Mouse (Mus musculus) CH12.LX (cell line): ENCODE results near the gene Gdf15. TPM values are rescaled to one million over a fixed set of nuclear protein-coding genes. Genes with fewer than 3 reads are reported as not detected.

ENCODE experiments used
- DNase-seq: peaks from one replicate; pipeline ENCODE4 v3.0.0-alpha.2; 2013; ENCODE audit errors: extremely low read depth
- H3K27ac ChIP-seq: 2 replicates; pipeline ENCODE4 v1.5.1; 2012; ENCODE audit warnings: low read depth, mild to moderate bottlenecking, control low read depth, moderate library complexity; ENCODE audit not compliant: insufficient read depth
- H3K27me3 ChIP-seq: replicated peaks from 2 replicates; pipeline ENCODE3; 2012; ENCODE audit warnings: inconsistent platforms
- H3K36me3 ChIP-seq, 2 experiments: replicated peaks in 1 of 2; 2 replicates each; pipeline versions ENCODE3 to v1.6.1; 2012; ENCODE audit warnings: inconsistent platforms in 1 of 2, low read length in 1 of 2, mild to moderate bottlenecking in 1 of 2, mixed read lengths in 1 of 2, moderate library complexity in 1 of 2; ENCODE audit not compliant: control insufficient read depth in 1 of 2, insufficient read depth in 1 of 2
- H3K4me1 ChIP-seq, 2 experiments: 2 replicates each; pipeline ENCODE4 v1.6.1; 2012; ENCODE audit warnings: inconsistent platforms in 1 of 2, moderate library complexity in 1 of 2; ENCODE audit not compliant: insufficient read depth in 2 of 2, control insufficient read depth in 1 of 2
- H3K4me2 ChIP-seq: 2 replicates; pipeline ENCODE4 v1.6.1; 2012; ENCODE audit warnings: low read depth, mild to moderate bottlenecking, control low read depth; ENCODE audit not compliant: poor library complexity, insufficient read depth, severe bottlenecking
- H3K4me3 ChIP-seq, 3 experiments: fragments of 150-350 bp in 1 of 3; sonication (generic) in 1 of 3; replicated peaks in 1 of 3; 2 replicates each; pipeline versions ENCODE3 to v1.5.1; 2011 to 2012; ENCODE audit warnings: low read depth in 2 of 3, low read length in 2 of 3, mild to moderate bottlenecking in 2 of 3, moderate library complexity in 2 of 3, control low read depth in 1 of 3, improper control_type of control experiment in 1 of 3, inconsistent platforms in 1 of 3, mixed read lengths in 1 of 3; ENCODE audit not compliant: poor library complexity in 1 of 3
- H3K79me2 ChIP-seq: replicated peaks from 2 replicates; pipeline ENCODE4 v1.6.1; 2012; ENCODE audit warnings: mild to moderate bottlenecking, moderate library complexity; ENCODE audit not compliant: control insufficient read depth, poor library complexity, insufficient read depth, severe bottlenecking; ENCODE audit errors: extremely low read depth
- H3K9ac ChIP-seq: 2 replicates; pipeline ENCODE4 v1.6.1; 2012; ENCODE audit warnings: low read depth, mild to moderate bottlenecking, control low read depth, moderate library complexity; ENCODE audit not compliant: insufficient read depth
- H3K9me3 ChIP-seq: replicated peaks from 2 replicates; pipeline ENCODE3; 2012; ENCODE audit warnings: low read length, inconsistent platforms, mixed read lengths
- BHLHE40 ChIP-seq: IDR thresholded peaks from 2 replicates; pipeline ENCODE4 v1.6.1; 2011; ENCODE audit warnings: mild to moderate bottlenecking, low read depth, low read length, improper control_type of control experiment
- CHD1 ChIP-seq: IDR thresholded peaks from 2 replicates; pipeline ENCODE4 v1.6.1; 2012; ENCODE audit warnings: low read depth, low read length, improper control_type of control experiment, inconsistent platforms
- CHD2 ChIP-seq: IDR thresholded peaks from 2 replicates; pipeline ENCODE4 v1.6.1; 2011; ENCODE audit warnings: low read length, improper control_type of control experiment
- CTCF ChIP-seq, 2 experiments: IDR thresholded peaks in 1 of 2; conservative IDR thresholded peaks in 1 of 2; 2 replicates each; pipeline ENCODE4 v1.5.1; 2011 to 2012; ENCODE audit warnings: low read depth in 2 of 2, low read length in 2 of 2, improper control_type of control experiment in 1 of 2, inconsistent platforms in 1 of 2, mild to moderate bottlenecking in 1 of 2, moderate library complexity in 1 of 2
- E2F4 ChIP-seq: IDR thresholded peaks from 2 replicates; pipeline ENCODE4 v1.6.1; 2011; ENCODE audit warnings: low read depth, low read length, improper control_type of control experiment; ENCODE audit not compliant: insufficient replicate concordance
- ELF1 ChIP-seq: IDR thresholded peaks from 2 replicates; pipeline ENCODE4 v1.6.1; 2014; ENCODE audit warnings: low read depth, mild to moderate bottlenecking, inconsistent platforms, low read length, improper control_type of control experiment
- EP300 ChIP-seq: IDR thresholded peaks from 2 replicates; pipeline ENCODE4 v1.6.1; 2011; ENCODE audit warnings: low read length, improper control_type of control experiment
- ETS1 ChIP-seq: conservative IDR thresholded peaks from 2 replicates; pipeline ENCODE4 v1.6.1; 2012; ENCODE audit warnings: low read depth, mild to moderate bottlenecking, inconsistent platforms, low read length, improper control_type of control experiment, moderate library complexity
- GABPA ChIP-seq: IDR thresholded peaks from 2 replicates; pipeline ENCODE4 v1.6.1; 2012; ENCODE audit warnings: low read depth, low read length, improper control_type of control experiment, inconsistent platforms; ENCODE audit not compliant: insufficient replicate concordance
- HCFC1 ChIP-seq: IDR thresholded peaks from 2 replicates; pipeline ENCODE4 v1.6.1; 2012; ENCODE audit warnings: low read depth, mild to moderate bottlenecking, inconsistent platforms, low read length, improper control_type of control experiment
- IRF4 ChIP-seq: IDR thresholded peaks from 2 replicates; pipeline ENCODE4 v1.6.1; 2014; ENCODE audit warnings: low read depth, mild to moderate bottlenecking, inconsistent platforms, low read length, improper control_type of control experiment
- JUN ChIP-seq: IDR thresholded peaks from 2 replicates; pipeline ENCODE4 v1.6.1; 2011; ENCODE audit warnings: low read depth, mild to moderate bottlenecking, low read length, improper control_type of control experiment, moderate library complexity; ENCODE audit not compliant: insufficient read depth
- KAT2A ChIP-seq: IDR thresholded peaks from 2 replicates; pipeline ENCODE4 v1.6.1; 2012; ENCODE audit warnings: low read length, improper control_type of control experiment, inconsistent platforms; ENCODE audit not compliant: insufficient replicate concordance
- MAFK ChIP-seq: IDR thresholded peaks from 2 replicates; pipeline ENCODE4 v1.6.1; 2011; ENCODE audit warnings: low read length, improper control_type of control experiment; ENCODE audit not compliant: insufficient replicate concordance
- MAX ChIP-seq: IDR thresholded peaks from 2 replicates; pipeline ENCODE4 v1.6.1; 2011; ENCODE audit warnings: low read length, improper control_type of control experiment
- MAZ ChIP-seq: IDR thresholded peaks from 2 replicates; pipeline ENCODE4 v1.6.1; 2012; ENCODE audit warnings: low read depth, mild to moderate bottlenecking, inconsistent platforms, low read length, improper control_type of control experiment, moderate library complexity
- MEF2A ChIP-seq: IDR thresholded peaks from 2 replicates; pipeline ENCODE4 v1.6.1; 2014; ENCODE audit warnings: low read depth, mild to moderate bottlenecking, inconsistent platforms, low read length, improper control_type of control experiment, borderline replicate concordance
- MXI1 ChIP-seq: IDR thresholded peaks from 2 replicates; pipeline ENCODE4 v1.6.1; 2011; ENCODE audit warnings: mild to moderate bottlenecking, low read depth, low read length, improper control_type of control experiment
- MYC ChIP-seq: IDR thresholded peaks from 2 replicates; pipeline ENCODE4 v1.6.1; 2011; ENCODE audit warnings: low read depth, mild to moderate bottlenecking, improper control_type of control experiment, low read length
- NRF1 ChIP-seq: IDR thresholded peaks from 2 replicates; pipeline ENCODE4 v1.6.1; 2014; ENCODE audit warnings: low read depth, mild to moderate bottlenecking, inconsistent platforms, low read length, improper control_type of control experiment, moderate library complexity
- PAX5 ChIP-seq: IDR thresholded peaks from 2 replicates; pipeline ENCODE4 v1.6.1; 2012; ENCODE audit warnings: low read length, inconsistent platforms, mixed read lengths
- POLR2A ChIP-seq: IDR thresholded peaks from 2 replicates; pipeline ENCODE4 v1.6.1; 2011; ENCODE audit warnings: low read depth, mild to moderate bottlenecking, improper control_type of control experiment, low read length
- RAD21 ChIP-seq: IDR thresholded peaks from 2 replicates; pipeline ENCODE4 v1.6.1; 2011; ENCODE audit warnings: low read depth, mild to moderate bottlenecking, low read length, improper control_type of control experiment, moderate library complexity
- RCOR1 ChIP-seq: conservative IDR thresholded peaks from 2 replicates; pipeline ENCODE4 v1.6.1; 2012; ENCODE audit warnings: low read depth, mild to moderate bottlenecking, inconsistent platforms, low read length, improper control_type of control experiment
- SIN3A ChIP-seq: IDR thresholded peaks from 2 replicates; pipeline ENCODE4 v1.6.1; 2012; ENCODE audit warnings: low read length, improper control_type of control experiment, inconsistent platforms
- SMC3 ChIP-seq: IDR thresholded peaks from 2 replicates; pipeline ENCODE4 v1.6.1; 2011; ENCODE audit warnings: low read depth, low read length, improper control_type of control experiment
- TBP ChIP-seq: conservative IDR thresholded peaks from 2 replicates; pipeline ENCODE4 v1.6.1; 2011; ENCODE audit warnings: low read depth, low read length, improper control_type of control experiment
- TCF12 ChIP-seq: IDR thresholded peaks from 2 replicates; pipeline ENCODE4 v1.6.1; 2014; ENCODE audit warnings: low read depth, mild to moderate bottlenecking, inconsistent platforms, low read length, improper control_type of control experiment
- UBTF ChIP-seq: IDR thresholded peaks from 2 replicates; pipeline ENCODE4 v1.6.1; 2012; ENCODE audit warnings: low read depth, mild to moderate bottlenecking, inconsistent platforms, low read length, improper control_type of control experiment, moderate library complexity
- USF1 ChIP-seq: IDR thresholded peaks from 2 replicates; pipeline ENCODE4 v1.6.1; 2014; ENCODE audit warnings: low read depth, mild to moderate bottlenecking, inconsistent platforms, low read length, improper control_type of control experiment
- USF2 ChIP-seq: conservative IDR thresholded peaks from 2 replicates; pipeline ENCODE4 v1.6.1; 2011; ENCODE audit warnings: low read depth, low read length, improper control_type of control experiment
- ZC3H11A ChIP-seq: IDR thresholded peaks from 2 replicates; pipeline ENCODE4 v1.6.1; 2012; ENCODE audit warnings: low read depth, mild to moderate bottlenecking, inconsistent platforms, low read length, improper control_type of control experiment
- ZKSCAN1 ChIP-seq: IDR thresholded peaks from 2 replicates; pipeline ENCODE4 v1.6.1; 2012; ENCODE audit warnings: low read depth, inconsistent platforms, low read length, improper control_type of control experiment, borderline replicate concordance
- ZMIZ1 ChIP-seq: IDR thresholded peaks from 2 replicates; pipeline ENCODE4 v1.6.1; 2012; ENCODE audit warnings: low read depth, mild to moderate bottlenecking, inconsistent platforms, low read length, improper control_type of control experiment
- ZNF384 ChIP-seq: IDR thresholded peaks from 2 replicates; pipeline ENCODE4 v1.6.1; 2012; ENCODE audit warnings: low read depth, low read length, improper control_type of control experiment, inconsistent platforms
- dilution Hi-C: fragments of 300-500 bp; cut with MboI; formaldehyde crosslinking; loops from 2 replicates; pipeline ENCODE4 v1.14.3; 2020; ENCODE audit warnings: low sequenced_read_pairs; ENCODE audit not compliant: extremely low pct_unique_long_range_greater_than_20kb, extremely low pct_ligation_motif_present
- in situ Hi-C: fragments of 300-500 bp; cut with MboI; formaldehyde crosslinking; loops from 3 replicates; pipeline ENCODE4 v1.14.3; 2019; ENCODE audit warnings: low sequenced_read_pairs, low pct_ligation_motif_present, low pct_unique_long_range_greater_than_20kb, mixed read lengths
- polyA plus RNA-seq: library from polyadenylated mRNA; unstranded; fragments of >175 nt; gene quantifications from 2 replicates; pipeline ENCODE4 v1.2.1, GENCODE M21; 2012; ENCODE audit warnings: low read depth; ENCODE audit not compliant: insufficient read length
- total RNA-seq, 2 experiments: library from RNA; depleted of rRNA; stranded (reverse); fragments of 300-350 nt in 1 of 2; fragments of >200 nt in 1 of 2; gene quantifications; 2 replicates each; pipeline ENCODE4 v1.2.3; 2012 to 2014

Gdf15 gene
- total and polyA plus RNA-seq, 3 experiments, result 0.16 to 0.21 TPM; not detected in 1

DNA sequence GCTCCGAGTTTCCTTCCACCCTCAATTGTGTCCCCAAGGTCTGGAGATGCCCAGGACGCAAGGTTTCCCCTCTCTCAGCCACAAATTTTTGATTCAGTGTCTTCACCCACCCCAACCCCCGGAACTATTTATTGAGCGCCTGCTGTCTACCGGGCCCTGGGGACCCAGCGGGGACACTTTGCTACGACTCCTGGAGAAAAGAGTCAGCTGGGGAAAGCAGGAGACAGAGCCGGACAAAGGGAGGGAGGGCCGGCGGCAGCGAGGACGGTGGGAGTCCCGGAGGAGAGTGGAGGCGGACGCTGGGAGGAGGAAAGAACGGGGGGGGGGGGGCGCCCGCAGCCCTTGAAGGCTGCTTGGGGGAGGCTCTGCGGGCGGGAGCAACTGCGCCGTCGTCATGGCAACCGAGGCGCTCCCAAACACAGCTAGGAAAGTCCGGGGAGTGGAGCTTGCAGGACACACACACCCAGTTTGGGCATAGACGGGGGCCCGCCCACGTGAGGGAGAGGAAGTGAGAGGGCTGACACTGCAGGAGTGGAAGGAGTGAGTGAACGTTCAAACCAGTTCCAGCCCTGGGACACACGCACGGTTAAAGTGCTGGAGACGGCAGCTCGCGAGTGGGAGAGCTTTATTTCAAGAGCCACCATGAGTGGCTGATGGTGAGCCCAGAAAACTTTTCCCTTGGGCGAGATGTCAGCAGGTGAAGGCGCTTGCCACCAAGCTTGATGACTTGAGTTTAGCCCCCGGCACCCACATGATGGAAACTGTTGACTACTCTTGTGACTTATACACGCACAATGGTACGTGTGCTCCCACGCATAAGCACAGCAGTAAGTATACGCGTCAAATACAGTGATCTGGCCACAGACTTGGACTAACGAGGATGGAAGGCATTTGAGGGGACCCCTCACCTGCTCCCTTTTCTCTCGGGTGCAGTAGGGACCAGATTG is 22.1 kb downstream of the Gdf15 start:
- Histone ChIP-seq H3K79me2 (peaks cover 9% of the 10 kb centered on the region; the same call in 1 of the 2 replicates), H3K36me3 (peaks cover 0 to 11% of the 10 kb centered on the region in 2 experiments), H3K4me1 (peaks cover 19 to 65% of the 10 kb centered on the region in 2 experiments), H3K9me3 (no peaks in the 10 kb centered on the region), H3K4me3 (peak overlapping the region; percentile 45 to 79 (median 60)), H3K27me3 (no peaks in the 10 kb centered on the region), H3K27ac (peak overlapping the region; percentile 90), H3K4me2 (peak overlapping the region; percentile 84), H3K9ac (peak overlapping the region; percentile 66)
- peak; percentile 93 for DNase-seq
- dilution Hi-C loops, result no loop called here
- peak; percentile 60 for TF ChIP-seq POLR2A
- TF ChIP-seq MAFK, result no peak
- no peak for TF ChIP-seq USF2
- TF ChIP-seq MYC, result no peak
- TF ChIP-seq ETS1, result peak; percentile 87
- peak; percentile 74; the same call in 1 of the 2 replicates for TF ChIP-seq SIN3A
- no peak for TF ChIP-seq CHD2
- no peak for TF ChIP-seq ZMIZ1
- no peak for TF ChIP-seq PAX5
- TF ChIP-seq EP300, result peak; percentile 66
- no peak for TF ChIP-seq NRF1
- peak; percentile 74; the same call in 1 of the 2 replicates for TF ChIP-seq MAZ
- TF ChIP-seq TCF12, result peak; percentile 84
- TF ChIP-seq RCOR1, result peak; percentile 56; the same call in 1 of the 2 replicates
- TF ChIP-seq ZC3H11A, result no peak
- TF ChIP-seq UBTF, result no peak
- TF ChIP-seq IRF4, result peak; percentile 90
- TF ChIP-seq ELF1, result peak; percentile 68; the same call in 1 of the 2 replicates
- no peak for TF ChIP-seq KAT2A
- TF ChIP-seq CHD1, result no peak
- TF ChIP-seq TBP, result 0 out of 2 replicates have a peak, but pooled peaks have one; percentile 44
- TF ChIP-seq MEF2A, result peak; percentile 66; the same call in 1 of the 2 replicates
- TF ChIP-seq BHLHE40, result peak; percentile 99
- TF ChIP-seq MAX, result peak; percentile 70
- TF ChIP-seq E2F4, result no peak
- TF ChIP-seq ZKSCAN1, result no peak
- TF ChIP-seq CTCF (conservative IDR thresholded peaks at IDR 0.05 in 1 of 2, IDR thresholded peaks at IDR 0.05 in 1 of 2; ENCODE audit: low read depth in 2 of 2, low read length in 2 of 2), result no peak
- peak; percentile 91 for TF ChIP-seq MXI1
- TF ChIP-seq JUN, result no peak
- TF ChIP-seq USF1, result peak; percentile 53
- TF ChIP-seq SMC3, result no peak
- no peak for TF ChIP-seq GABPA
- TF ChIP-seq ZNF384, result no peak
- no peak for TF ChIP-seq HCFC1
- no peak for TF ChIP-seq RAD21
- in situ Hi-C loops, result loop anchor here (5.0 to 10.0 kb wide), 2 partner anchors 37 to 65 kb away; no protein-coding TSS in a partner anchor
